Mouse (Mus musculus) midbrain, embryonic 11.5 days (tissue): ENCODE measurements around the gene Inava. TPM values are rescaled to one million over a fixed set of nuclear protein-coding genes. Genes with fewer than 3 reads are reported as not detected.

Experiments
- ATAC-seq: fragments of 200-750 bp; cut with Nextera tagmentation; 2 replicates; pipeline ENCODE4 v1.8.0; 2017; ENCODE audit warnings: moderate TSS enrichment, moderate library complexity; ENCODE audit not compliant: low FRiP score
- DNase-seq: peaks from one replicate; pipeline ENCODE4 v3.0.0; 2015; ENCODE audit warnings: low spot score; ENCODE audit errors: missing footprints
- H3K27ac ChIP-seq: fragments of 300-500 bp; sonication (generic); 2 replicates; pipeline ENCODE4 v1.5.1; 2014; ENCODE audit warnings: low read depth, low read length
- H3K27me3 ChIP-seq: fragments of 300-500 bp; sonication (generic); 2 replicates; pipeline ENCODE4 v1.6.1; 2014; ENCODE audit warnings: mild to moderate bottlenecking, low read length, moderate library complexity, mixed read lengths; ENCODE audit not compliant: control insufficient read depth, insufficient read depth
- H3K36me3 ChIP-seq: fragments of 300-500 bp; sonication (generic); 2 replicates; pipeline ENCODE4 v1.6.1; 2014; ENCODE audit warnings: mild to moderate bottlenecking, low read length, moderate library complexity, mixed read lengths; ENCODE audit not compliant: control insufficient read depth, insufficient read depth
- H3K4me1 ChIP-seq: fragments of 300-500 bp; sonication (generic); 2 replicates; pipeline ENCODE4 v1.6.1; 2014; ENCODE audit warnings: low read length; ENCODE audit not compliant: control insufficient read depth, insufficient read depth
- H3K4me2 ChIP-seq: fragments of 300-500 bp; sonication (generic); 2 replicates; pipeline ENCODE4 v1.6.1; 2014; ENCODE audit warnings: mild to moderate bottlenecking, moderate library complexity
- H3K4me3 ChIP-seq: fragments of 300-500 bp; sonication (generic); 2 replicates; pipeline ENCODE4 v1.5.1; 2014; ENCODE audit warnings: low read depth, low read length
- H3K9ac ChIP-seq: fragments of 300-500 bp; sonication (generic); 2 replicates; pipeline ENCODE4 v1.6.1; 2014; ENCODE audit warnings: low read length
- H3K9me3 ChIP-seq: fragments of 300-500 bp; sonication (generic); 2 replicates; pipeline ENCODE4 v1.6.1; 2016; ENCODE audit warnings: low read length; ENCODE audit not compliant: control insufficient read depth
- WGBS: fragments of 180-500 bp; shearing (Covaris S2); extraction: QIAGEN DNeasy Blood & Tissue Kit; methylation state at CpG from one replicate; pipeline ENCODE4 v1.1.7; 2014; 5-methylcytosine and 5-hydroxymethylcytosine counted together
- polyA plus RNA-seq: library from polyadenylated mRNA; unstranded; fragments of >200 nt; fragmentation: Nextera tagmentation; extraction: Ambion mirVana; gene quantifications from 2 replicates; pipeline ENCODE4 v1.2.1, GENCODE M21; 2014

The Inava gene
- polyA plus RNA-seq, 1 experiment from 2014 or later, result 12.7 TPM

DNA sequence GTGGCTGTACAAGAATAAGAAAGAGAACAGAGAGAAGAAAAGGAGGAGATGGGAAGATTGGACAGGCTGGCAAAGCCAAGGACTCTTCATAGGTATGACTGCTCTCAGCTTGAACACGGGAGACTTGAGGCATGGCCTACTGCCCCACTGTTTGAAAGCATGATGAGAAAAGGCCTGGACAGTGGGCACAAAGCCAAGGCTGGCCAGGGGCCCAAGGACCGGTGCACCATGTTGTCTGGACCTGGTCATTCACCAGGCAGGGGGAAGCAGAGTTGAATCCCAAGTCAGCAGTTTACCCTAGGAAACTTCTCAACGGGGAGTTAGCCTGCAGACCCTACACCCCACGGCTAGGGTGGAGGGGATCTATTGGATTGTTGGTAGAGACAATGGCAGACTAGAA lies 6.2 kb downstream of the Inava start:
- Histone ChIP-seq H3K4me2 (no peak overlapping the region), H3K4me1 (peaks cover 47% of the 10 kb centered on the region), H3K36me3 (peaks cover 9% of the 10 kb centered on the region; the same call in 1 of the 2 replicates), H3K9me3 (no peaks in the 10 kb centered on the region), H3K27ac (no peak overlapping the region), H3K9ac (no peak overlapping the region), H3K27me3 (no peaks in the 10 kb centered on the region; the same call in 1 of the 2 replicates), H3K4me3 (no peak overlapping the region)
- ATAC-seq (no peak), DNase-seq (peak; percentile 54)
- WGBS, result 77% methylated on average over 4 of the region's 4 CpGs

DNA sequence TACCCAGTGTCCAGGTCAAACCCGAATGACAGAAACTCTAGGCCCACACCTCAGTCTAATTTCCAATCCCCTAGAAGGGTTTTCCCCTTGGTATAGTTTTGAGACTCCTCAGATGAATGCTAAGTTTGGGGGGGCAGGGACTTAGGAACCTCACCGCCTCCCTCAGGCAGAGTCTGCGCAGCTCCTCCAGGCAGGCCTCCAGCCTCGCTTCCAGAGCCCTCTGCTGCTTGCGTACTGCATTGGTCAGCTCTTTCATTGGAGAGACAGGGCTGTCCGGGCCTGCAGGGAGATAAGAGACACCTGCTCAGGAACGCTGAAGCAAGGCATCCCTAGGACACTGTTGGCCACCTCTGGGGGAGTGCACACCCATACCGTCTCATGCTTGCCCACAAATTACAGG lies 7.4 kb downstream of the Inava start:
- peaks cover 9% of the 10 kb centered on the region; the same call in 1 of the 2 replicates for H3K36me3 ChIP-seq
- WGBS, result 91% methylated on average over 8 of the region's 8 CpGs
- H3K27me3 ChIP-seq, result no peaks in the 10 kb centered on the region; the same call in 1 of the 2 replicates
- peaks cover 37% of the 10 kb centered on the region for H3K4me1 ChIP-seq
- H3K4me3 ChIP-seq, result no peak overlapping the region
- H3K9me3 ChIP-seq, result no peaks in the 10 kb centered on the region
- no peak overlapping the region for H3K4me2 ChIP-seq
- ATAC-seq (no peak), DNase-seq (peak; percentile 73)
- no peak overlapping the region for H3K9ac ChIP-seq
- no peak overlapping the region for H3K27ac ChIP-seq

- H3K9ac ChIP-seq, result no peak overlapping the region
- no peak for DNase-seq
- no peak overlapping the region for H3K4me2 ChIP-seq
- no peak overlapping the region for H3K27ac ChIP-seq
- no peak for ATAC-seq
- WGBS, result 89% methylated on average over 8 of the region's 8 CpGs
- H3K27me3 ChIP-seq, result no peaks in the 10 kb centered on the region; the same call in 1 of the 2 replicates
- no peaks in the 10 kb centered on the region for H3K9me3 ChIP-seq
- peaks cover 29% of the 10 kb centered on the region for H3K4me1 ChIP-seq
- H3K36me3 ChIP-seq, result peaks cover 9% of the 10 kb centered on the region; the same call in 1 of the 2 replicates
- no peak overlapping the region for H3K4me3 ChIP-seq
Observed at GRCm38 (mm10) chr1:136225846-136226245, 8.2 kb downstream of the Inava start.

DNA sequence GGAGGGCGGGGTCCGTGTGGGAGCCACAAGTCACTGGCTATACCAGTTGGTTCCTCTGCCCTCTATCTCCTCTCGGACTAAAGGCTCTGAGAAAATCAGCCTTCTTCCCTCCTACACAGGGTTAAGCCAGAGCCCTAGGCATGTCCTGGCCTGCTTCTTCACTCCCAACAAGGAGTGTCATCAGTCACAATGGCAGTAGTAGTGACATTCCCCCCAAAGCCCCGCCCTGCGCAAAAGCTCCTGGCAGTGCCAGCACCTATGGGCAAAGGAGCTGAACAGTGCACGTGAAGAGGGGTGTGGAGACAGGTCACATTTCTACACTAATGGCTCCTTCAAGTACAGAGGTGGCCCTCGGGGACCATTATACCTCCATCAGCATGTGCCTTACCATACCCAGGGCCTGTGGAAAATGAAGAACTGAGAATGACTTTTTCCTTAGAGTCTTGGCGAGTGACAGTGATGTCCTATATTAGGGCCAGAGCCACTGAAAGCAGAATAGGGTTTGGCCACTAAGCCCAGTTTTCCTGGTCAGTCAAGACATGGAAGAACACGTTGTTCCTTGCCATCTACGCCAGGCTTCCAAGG lies 10.2 kb downstream of the Inava start:
- WGBS, result 95% methylated on average over 10 of the region's 10 CpGs
- ATAC-seq, result no peak

DNA sequence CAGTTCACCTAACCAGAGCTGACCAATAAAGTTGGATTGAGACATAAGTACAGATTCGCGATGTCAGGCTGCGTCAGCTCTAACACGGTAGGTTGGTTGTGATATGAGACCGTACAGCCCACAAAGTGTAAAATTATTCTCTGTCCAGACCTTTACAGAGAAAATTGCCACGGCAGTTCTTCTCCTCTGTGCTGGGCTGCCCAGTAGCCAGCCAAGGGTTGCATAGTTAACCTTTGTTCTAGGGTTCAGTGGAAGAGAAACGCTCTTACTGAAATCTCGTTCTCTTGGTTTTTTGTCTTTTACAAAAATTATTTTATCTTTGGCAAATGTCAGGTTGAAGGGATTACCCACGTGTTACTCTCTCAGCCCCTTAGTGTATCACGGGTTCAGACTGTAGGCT lies 11.7 kb downstream of the Inava start:
- WGBS, result 92% methylated on average over 10 of the region's 10 CpGs
- H3K27ac ChIP-seq, result no peak overlapping the region
- H3K9ac ChIP-seq, result no peak overlapping the region
- H3K4me2 ChIP-seq, result no peak overlapping the region
- DNase-seq, result no peak
- H3K4me3 ChIP-seq, result no peak overlapping the region
- H3K9me3 ChIP-seq, result no peaks in the 10 kb centered on the region
- no peaks in the 10 kb centered on the region for H3K27me3 ChIP-seq
- ATAC-seq, result no peak
- H3K4me1 ChIP-seq, result peaks cover 2% of the 10 kb centered on the region; the same call in 1 of the 2 replicates
- H3K36me3 ChIP-seq, result peaks cover 12% of the 10 kb centered on the region

More for the DNA sequence above, 10.2 kb downstream of the Inava start:
- Histone ChIP-seq H3K27me3 (no peaks in the 10 kb centered on the region), H3K4me2 (no peak overlapping the region), H3K9me3 (no peaks in the 10 kb centered on the region), H3K9ac (no peak overlapping the region), H3K4me1 (peaks cover 11% of the 10 kb centered on the region), H3K4me3 (no peak overlapping the region), H3K36me3 (peaks cover 9% of the 10 kb centered on the region; the same call in 1 of the 2 replicates), H3K27ac (no peak overlapping the region)
- no peak for DNase-seq

DNA sequence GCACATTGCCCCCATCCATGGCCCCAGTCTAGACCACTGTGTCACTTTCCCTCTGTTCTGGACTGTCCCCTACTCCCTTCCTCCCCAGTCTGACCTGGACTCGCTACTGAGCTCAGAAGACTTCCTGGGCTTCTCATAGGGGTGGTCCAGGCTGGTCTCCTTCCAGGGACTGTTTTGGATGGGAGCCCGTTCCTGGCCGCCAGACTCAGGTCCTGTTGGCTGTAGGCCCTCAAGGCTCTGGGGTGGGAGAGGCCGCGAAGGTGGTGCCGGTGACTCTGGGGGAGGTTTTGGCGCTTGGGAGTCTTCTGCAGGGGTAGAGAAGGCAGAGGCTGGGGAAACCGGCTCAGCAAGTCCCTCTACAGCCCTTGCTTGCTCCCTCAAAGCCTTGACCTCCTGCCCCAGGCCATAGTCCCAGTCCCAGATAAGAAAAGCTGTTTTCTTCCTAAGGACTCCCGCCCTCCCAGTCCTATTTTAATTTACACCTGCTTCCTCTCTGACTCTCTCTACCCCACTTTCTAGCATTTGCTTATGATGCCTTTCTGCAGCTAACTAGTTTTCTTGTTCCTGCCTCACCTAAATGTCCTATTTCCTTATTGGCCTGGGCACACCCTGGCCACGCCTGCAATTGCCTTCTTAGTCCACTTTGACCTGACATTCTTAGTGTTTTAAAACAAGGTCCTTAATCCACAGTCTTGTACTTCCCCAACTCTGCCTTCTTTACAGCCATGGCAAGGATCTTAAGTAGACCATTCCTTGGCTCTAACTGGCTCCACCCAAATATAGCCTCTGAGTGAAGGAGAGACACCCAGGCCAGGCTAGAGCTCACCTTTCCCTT lies 13.8 kb downstream of the Inava start:
- Histone ChIP-seq H3K27ac (no peak overlapping the region), H3K4me3 (no peak overlapping the region), H3K4me1 (peaks cover under 1% of the 10 kb centered on the region; the same call in 1 of the 2 replicates), H3K9me3 (no peaks in the 10 kb centered on the region), H3K36me3 (peaks cover 19% of the 10 kb centered on the region), H3K27me3 (no peaks in the 10 kb centered on the region), H3K9ac (no peak overlapping the region), H3K4me2 (no peak overlapping the region)
- no peak for DNase-seq
- no peak for ATAC-seq
- 92% methylated on average over 10 of the region's 10 CpGs for WGBS

DNA sequence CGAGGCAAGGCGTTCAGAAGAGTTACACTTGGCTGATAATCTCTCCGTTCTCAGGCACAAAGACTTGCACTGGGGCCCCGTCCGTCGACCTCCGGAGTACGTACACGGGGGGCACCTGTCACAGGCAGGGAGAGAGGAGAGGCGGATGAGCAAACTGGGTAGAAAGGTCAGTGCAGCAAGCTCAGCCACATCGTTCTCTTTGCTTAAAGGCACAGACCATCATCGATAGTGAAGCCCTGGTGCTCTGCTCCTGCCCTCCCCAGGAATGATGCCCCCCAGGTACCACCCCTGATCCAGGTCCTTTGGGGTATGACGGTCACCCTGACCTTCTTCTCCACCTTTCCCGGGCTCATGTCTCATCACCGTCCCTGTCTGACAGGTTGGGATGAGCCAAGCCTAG lies 19.8 kb downstream of the Inava start:
- Histone ChIP-seq H3K9me3 (no peaks in the 10 kb centered on the region), H3K27ac (no peak overlapping the region), H3K4me3 (no peak overlapping the region), H3K36me3 (peaks cover 19% of the 10 kb centered on the region), H3K27me3 (no peaks in the 10 kb centered on the region), H3K4me1 (no peaks in the 10 kb centered on the region), H3K9ac (no peak overlapping the region), H3K4me2 (no peak overlapping the region)
- ATAC-seq (no peak), DNase-seq (peak; percentile 60)
- WGBS, result 68% methylated on average over 15 of the region's 15 CpGs

- H3K4me1 ChIP-seq, result no peaks in the 10 kb centered on the region
- no peaks in the 10 kb centered on the region for H3K9me3 ChIP-seq
- peak; percentile 86 for DNase-seq
- no peak within 1 kb of the TSS for H3K4me3 ChIP-seq
- no peak within 1 kb of the TSS for H3K4me2 ChIP-seq
- ATAC-seq, result peak; percentile 70; the same call in 1 of the 2 replicates
- H3K27me3 ChIP-seq, result no peaks in the 10 kb centered on the region
- WGBS, result 40% methylated on average over 3 of the region's 3 CpGs
- H3K27ac ChIP-seq, result no peak within 1 kb of the TSS
- H3K36me3 ChIP-seq, result peaks cover 15% of the 10 kb centered on the region
- H3K9ac ChIP-seq, result no peak within 1 kb of the TSS
Observed at GRCm38 (mm10) chr1:136212803-136213202, 21.3 kb downstream of the Inava start, which contains the start of gene Mroh3. TSS of gene Mroh3 (minus strand) at chr1:136212828.

DNA sequence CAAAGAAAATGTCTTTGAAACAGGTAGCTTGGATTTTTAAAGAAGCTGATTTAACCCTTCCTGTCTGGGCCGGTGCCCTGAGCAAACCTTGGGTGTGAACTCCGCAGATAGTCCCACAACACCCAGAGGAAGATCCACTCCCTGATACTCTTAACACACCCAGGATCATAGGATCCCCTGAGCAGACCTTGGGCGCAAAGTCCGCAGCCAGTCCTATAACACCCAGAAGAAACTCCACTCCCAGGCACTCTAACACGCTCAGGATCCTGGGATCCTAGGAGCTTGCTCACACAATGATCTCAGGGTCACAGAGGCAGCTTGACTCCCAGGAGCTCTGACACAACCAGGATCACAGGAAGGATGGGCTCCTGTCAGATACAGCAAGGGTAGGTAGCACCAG lies 44.0 kb downstream of the Inava start:
- H3K27me3 ChIP-seq, result no peaks in the 10 kb centered on the region
- H3K4me1 ChIP-seq, result no peaks in the 10 kb centered on the region
- no peak overlapping the region for H3K9ac ChIP-seq
- no peak overlapping the region for H3K4me3 ChIP-seq
- H3K36me3 ChIP-seq, result no peaks in the 10 kb centered on the region
- ATAC-seq (no peak), DNase-seq (peak; percentile 67)
- H3K4me2 ChIP-seq, result no peak overlapping the region
- no peak overlapping the region for H3K27ac ChIP-seq
- no peaks in the 10 kb centered on the region for H3K9me3 ChIP-seq
- WGBS, result 94% methylated on average over 5 of the region's 5 CpGs
